Mouse (Mus musculus) frontal cortex, postnatal 10 days (tissue): Measurements from ENCODE around the gene Tsks.

ENCODE experiments used
- DNase-seq, 2 experiments: peaks; one replicate each; pipeline ENCODE4 v3.0.0; 2022; ENCODE audit warnings: low spot score in 2 of 2, mixed read lengths in 1 of 2

The Tsks gene

DNA sequence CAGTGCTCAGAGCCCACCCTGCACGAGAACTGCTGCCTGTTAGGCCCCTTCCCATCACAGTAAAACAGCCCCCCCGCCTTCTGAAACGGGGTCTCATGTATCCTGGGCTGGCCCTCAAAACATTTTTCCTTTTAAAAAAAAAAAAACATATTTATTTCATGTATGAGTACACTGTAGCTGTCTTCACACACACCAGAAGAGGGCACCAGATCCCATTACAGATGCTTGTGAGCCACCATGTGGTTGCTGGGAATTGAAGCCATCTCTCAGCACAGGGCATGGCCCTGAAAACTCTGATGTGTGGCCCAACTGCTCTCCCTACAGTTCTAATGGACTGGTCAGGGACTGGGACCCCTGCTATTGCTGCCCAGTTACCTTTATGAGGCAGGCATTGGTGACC lies 35.3 kb downstream of the Tsks start:
- no peak for DNase-seq

DNA sequence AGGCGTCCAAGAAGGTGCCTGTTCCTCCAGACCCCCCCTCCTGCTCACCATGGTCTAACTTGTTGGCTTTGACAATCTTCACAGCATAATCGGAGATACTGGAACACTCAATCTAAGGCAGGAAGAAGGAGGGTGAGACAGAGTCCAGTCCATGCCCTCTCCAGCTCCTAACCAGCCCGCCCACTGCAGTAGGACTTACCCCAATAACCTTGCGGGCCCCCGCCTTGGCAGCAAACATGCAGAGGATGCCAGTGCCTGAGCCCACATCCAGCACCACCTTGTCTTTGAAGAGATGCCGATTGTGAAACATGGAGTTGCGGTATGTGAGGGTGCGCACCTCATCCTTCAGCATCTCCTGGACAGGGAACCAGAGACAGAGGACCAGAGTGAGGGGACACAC lies 38.5 kb downstream of the Tsks start:
- DNase-seq = no peak

DNA sequence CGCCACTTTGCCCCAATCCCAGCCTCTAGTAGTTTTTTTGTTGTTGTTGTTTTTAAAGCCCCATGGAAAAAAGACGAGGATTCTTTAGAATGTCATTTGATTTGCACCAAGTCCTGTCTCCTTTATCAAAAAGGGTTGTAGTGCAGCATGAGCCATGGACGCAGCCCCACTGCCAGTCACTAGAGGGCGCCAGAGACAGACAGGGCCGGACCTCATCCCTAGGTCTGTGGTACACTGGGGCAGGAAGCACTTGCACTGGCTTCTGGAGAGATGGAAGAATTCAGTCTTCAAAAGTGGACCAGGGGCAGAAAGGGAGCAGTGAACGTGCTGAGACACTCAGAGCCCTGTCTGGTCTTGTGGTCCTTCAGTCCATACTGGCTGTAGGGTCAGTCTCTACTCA lies 40.1 kb downstream of the Tsks start:
- peak in 1 of 2 experiments; percentile 75 for DNase-seq

DNA sequence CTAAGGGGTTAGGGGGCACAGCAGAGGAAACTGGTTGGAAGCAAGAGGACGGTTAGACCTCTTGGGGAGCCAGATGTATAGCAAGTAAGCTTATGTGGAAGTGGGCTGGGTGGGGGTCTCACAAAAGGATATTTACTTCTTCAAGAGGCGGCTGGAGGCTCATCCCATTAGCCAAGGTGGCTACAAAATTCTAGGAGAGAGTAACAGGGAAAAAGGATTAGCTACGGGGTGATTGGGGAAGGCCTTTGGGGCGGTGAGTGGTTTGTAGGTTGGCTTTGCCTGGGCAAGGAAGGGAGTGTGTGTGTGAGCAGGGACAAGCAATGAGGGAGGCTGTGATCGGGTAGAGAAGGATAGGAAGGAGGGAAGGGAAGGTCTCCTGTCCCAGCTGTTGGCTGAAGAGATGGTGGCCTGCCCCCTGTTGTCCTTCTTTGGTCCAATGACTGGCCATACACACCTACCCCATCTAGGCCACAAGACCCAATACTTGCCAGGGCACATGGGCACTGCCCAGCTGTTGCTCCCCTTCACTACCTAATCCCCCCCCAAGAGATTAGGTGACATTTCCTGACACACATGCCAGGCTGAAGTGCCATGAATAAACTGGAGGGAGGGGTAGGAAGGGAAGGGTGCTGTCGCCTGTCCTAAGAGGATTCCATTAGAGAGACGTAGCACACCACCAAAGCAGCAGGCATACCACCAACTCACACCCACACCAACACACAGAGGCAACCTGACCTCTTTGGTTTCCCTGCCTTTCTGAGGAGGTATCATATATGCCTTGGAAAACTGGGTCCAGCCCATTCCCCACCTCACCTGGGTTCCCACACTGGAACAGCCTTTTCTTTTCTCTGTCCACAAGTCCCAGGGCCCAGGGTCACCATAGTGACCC lies 41.2 kb downstream of the Tsks start:
- no peak for DNase-seq

DNA sequence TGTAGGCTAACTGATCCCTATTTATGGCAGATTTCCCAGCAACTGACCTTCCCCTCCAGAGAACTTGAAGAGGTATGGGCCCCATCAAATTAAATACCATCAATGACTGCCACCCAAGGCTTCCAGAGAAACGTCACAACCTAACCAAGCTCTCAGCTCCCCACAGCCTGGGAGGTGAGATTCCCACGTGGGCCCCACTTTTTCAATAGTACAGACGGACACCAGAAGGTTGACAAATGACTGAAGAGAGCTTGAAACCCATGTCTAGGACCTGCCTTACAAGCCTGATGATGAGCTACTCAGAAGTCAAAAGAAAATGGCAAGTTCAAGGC lies 41.8 kb downstream of the Tsks start:
- DNase-seq = no peak

DNA sequence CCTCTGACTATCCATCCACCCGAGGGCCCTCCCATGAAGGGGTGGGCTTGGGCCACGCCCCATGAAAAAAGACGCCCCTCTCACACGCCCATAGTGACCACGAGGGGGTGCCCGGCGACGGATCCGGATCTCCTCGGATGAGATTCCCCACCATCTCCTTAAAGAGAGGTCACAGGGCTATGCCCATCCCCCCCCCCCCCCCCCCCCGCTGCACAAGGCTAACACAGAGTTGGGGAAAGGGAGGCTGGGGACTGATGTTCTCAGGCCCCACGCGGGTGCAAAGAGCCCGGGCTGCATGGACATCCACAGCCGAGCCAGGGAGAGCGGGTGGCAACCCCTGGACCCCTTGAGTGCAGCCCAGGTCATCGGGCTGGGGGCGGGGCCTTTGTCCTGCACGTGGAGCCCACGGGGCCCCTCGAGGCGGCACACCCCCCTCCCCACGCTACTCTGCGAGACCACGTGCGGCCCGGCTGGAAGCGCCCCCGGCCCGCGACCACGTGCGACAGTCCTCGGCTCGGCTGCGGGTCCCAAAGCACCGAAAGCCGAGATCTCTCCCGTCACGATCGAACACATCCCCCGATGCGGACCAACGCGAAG lies 42.7 kb downstream of the Tsks start:
- DNase-seq = peak; percentile 73 to 74

DNA sequence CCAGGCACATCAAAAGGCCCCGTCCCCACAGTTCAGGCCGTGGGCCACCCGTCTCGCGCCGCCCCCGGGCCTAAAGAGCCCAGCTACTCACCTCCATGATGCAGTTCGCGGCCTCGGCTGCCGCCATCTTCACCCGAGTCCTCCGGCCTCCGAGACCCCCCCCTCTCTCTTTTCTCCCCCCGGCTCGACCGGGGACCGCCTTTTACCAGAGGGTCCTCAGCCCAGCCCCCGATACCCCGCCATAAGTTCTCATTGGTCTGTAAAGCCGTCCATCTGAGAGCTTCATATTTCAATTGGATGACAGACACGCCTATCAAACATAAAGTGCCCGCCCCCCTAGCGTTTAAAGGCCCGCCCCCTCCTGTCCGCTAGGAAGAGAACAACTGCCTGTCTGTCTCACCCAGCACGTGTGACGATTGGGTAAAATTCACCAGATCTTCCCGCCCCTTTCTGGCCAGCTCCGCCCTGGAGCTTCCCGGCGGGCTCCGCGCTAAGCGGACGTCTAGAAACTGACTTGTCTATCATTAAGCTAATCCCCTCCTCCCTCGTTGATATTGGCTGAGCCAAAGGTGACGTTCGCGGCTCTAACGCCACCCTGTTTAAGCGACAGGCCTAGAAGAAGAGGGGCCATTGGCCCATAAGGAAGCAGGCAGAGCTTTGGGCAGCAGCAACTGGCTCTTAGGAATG lies 43.3 kb downstream of the Tsks start, which contains the start of gene Prmt1:
Prmt1 (minus strand) TSS at position 377 of the 687 bp plus-strand sequence.
- DNase-seq = peak; percentile 98 to 100

DNA sequence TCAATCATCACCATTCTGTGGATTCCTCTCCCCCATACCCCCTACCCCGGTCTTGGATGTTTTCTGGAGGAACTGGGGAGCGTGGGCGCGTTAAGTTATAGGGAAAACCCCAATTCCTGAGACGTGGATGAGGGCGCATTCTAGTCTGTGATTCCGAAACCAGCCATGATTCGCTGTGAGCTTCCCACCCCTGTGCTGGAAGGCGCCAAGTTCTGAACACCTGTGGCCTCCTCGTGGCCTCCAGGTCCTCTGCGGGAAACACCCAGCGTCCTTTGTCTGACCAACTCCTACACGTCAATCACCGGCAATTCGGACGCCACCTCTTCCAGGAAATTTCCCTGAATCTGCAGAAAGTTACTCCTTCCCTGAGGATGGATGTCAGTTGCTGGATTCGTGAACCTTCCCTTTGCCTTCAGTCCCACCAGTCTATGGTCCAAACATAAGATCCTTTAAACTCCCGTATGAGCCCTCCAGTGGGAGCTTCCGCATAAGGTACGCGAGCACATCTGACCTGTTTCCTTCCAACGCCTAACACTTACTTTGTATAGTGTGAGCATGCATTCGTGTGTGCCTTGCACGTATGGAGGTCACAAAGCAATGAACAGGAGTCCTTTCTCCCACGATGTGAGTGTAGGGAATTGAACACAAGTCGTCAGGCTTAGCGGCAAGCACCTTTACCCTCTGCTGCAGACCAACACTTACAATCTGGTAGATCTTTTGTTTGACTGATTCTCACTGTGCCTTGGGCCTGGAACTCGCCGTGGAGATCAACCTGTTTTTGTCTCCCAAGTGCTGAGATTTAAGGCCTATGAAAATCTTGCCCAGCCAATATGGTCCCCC lies 44.1 kb downstream of the Tsks start:
- no peak for DNase-seq

DNA sequence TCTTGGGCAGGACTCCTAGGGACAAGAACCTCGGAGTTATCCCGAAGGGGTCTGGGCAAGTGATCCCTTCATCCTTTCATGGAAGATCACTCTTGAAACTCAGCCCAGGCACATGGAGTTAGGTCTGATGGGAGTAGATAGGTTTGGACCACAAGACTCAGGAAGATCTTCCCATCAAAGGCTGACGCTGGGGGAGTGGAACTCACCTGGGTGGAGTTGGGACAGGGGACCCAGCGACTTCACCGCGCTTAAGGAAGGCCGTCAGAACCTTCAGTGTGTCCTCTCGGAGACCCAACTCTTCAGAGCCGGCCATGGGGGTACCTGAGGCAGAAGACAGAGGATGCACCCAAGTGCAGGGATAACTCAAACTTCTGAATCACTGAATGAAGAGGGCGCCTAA lies 53.7 kb downstream of the Tsks start:
- DNase-seq = no peak

DNA sequence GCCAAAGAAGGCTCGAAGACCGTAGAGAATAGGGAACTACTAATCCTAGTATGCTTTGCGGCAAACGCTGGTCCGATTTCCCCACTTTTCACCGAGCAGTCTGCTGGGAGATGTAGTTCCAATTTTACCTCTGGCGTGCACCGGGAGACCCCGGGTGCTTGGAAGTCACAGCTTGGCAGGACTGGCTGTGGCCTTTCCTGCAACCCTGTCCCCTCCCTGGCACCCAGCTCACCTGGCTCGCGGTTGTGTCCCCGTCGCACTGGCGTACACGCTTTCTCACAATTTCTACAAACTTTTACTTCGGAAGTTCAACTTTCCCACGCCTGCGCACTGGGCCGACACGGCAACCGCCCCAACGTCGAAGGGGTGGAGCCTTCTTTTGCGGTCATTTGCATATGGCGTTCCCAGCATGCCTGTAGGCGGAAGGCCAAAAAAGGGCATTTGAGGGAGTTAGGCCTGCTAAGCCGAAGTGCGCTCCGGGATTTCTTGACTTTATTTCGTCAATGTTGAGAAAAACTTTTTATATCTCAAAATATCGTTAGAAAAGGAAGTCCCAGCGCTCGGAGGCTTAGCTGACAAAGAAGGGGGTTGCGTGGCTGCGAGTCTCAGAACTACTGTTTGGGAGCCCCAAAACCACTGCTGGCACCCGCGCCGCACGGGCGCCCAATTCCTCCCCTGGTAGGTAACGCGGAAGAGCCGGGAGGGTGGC lies 54.4 kb downstream of the Tsks start, which contains the start of gene Irf3:
Irf3 (plus strand) TSS at position 418 of the 709 bp plus-strand sequence.
- peak; percentile 92 to 94 for DNase-seq

DNA sequence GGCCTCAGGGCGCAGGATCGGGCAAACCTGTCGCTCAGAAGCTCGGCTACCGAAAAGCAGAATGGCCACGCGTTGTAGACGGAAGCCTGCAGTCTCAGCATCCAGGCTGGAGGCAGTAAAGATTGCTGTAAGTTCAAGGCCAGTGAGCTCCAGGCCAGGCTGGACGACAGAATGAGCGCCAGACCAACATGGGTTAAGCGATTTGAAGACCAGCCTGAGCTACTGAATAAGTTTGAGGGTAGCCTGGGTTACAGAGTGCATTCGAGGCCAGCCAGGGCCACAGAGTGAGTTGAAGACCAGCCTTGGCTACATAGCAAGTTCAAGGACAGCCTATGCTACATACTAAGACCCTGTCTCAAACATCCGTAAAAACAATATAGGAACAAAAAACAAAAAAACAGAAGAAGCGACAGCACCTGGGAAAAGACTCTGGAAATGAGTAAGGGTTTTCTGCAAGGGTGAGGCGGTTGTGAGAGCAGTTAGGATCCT lies 55.0 kb downstream of the Tsks start:
- DNase-seq = no peak

DNA sequence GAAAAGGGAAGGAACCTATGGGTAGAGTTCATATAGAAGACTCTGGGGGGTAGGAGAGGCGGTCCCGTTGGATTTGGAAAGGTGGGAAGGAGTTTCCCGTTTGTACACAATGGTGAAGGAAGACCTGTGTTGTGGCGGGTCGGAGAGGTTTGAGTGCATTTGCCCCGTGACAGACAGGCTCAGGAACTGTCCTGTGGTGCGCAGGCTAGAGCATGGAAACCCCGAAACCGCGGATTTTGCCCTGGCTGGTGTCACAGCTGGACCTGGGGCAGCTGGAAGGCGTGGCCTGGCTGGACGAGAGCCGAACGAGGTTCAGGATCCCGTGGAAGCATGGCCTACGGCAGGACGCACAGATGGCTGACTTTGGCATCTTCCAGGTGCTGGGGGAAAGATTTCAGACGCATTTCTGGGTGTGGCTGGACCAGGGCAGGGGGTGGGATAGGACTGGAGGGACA lies 55.5 kb downstream of the Tsks start, which contains the start of gene Bcl2l12:
Bcl2l12 (minus strand) TSS at position 212 of the 455 bp plus-strand sequence.
- no peak for DNase-seq

DNA sequence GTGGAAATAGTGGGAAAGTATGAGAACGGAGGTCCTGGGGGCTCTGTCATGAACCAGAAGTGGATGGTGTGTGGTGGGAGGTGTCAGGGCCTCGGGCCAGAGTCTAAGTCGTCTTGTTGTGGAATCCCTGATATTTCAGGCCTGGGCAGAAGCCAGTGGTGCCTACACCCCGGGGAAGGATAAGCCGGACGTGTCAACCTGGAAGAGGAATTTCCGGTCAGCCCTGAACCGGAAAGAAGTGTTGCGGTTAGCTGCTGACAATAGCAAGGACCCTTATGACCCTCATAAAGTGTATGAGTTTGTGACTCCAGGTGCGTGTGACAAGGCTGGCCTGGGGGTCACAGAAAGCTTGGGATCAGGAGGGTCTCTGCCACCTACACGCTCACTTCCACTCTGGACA lies 56.7 kb downstream of the Tsks start:
- DNase-seq = no peak

DNA sequence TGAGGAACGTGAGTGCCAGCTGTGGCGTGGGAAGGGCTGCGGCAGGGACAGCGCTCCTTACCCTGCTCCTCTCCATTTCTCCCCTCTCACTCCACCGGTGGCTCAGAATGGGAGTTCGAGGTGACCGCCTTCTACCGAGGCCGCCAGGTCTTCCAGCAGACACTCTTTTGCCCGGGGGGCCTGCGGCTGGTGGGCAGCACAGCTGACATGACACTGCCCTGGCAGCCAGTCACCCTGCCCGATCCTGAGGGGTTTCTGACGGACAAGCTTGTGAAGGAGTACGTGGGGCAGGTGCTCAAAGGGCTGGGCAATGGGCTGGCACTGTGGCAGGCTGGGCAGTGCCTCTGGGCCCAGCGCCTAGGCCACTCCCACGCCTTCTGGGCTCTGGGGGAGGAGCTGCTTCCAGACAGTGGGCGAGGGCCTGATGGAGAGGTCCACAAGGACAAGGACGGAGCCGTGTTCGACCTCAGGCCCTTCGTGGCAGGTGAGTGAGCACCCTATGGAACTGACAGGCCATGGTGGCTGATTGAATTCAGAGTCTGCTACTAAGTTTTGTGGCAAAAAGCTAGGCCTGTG lies 57.6 kb downstream of the Tsks start:
- no peak for DNase-seq

DNA sequence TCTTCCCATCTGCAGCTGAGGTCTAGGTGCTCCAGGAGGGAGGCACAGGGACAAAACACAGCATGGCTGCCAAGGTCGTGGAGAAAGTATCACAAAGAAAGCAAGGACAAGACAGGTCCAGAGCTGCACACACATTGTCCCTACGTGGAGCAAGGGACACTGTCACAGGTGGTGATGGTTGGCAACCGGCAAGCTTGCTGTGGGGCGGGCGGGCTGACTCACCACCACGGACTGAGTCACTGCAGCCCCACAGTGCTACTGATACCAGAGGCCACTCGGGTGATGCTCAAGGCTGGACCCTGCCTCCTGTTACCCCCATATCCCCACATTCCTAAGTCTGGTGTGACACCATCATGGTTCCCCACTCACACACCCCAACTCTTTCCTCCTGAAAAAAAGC lies 59.4 kb downstream of the Tsks start:
- DNase-seq = no peak

DNA sequence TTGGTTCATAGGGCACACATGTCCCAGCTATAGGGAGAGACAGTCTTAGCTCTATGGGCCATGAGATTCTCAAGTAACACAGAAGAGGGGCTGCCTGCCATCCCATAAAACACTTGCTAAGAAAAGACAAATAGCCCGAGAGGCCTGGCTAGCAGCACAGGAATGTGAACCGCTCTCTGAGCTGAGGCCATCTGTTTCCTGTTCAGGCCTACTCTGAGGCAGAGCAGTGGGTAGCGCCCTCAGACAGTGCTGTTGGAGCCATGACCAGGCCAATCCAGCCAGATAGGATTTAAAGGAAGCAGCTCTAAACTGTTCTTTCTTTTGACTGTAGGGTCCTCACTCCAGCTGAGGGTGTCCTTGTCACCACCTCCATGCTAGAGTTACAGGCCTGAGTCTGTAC lies 61.5 kb downstream of the Tsks start:
- no peak for DNase-seq

DNA sequence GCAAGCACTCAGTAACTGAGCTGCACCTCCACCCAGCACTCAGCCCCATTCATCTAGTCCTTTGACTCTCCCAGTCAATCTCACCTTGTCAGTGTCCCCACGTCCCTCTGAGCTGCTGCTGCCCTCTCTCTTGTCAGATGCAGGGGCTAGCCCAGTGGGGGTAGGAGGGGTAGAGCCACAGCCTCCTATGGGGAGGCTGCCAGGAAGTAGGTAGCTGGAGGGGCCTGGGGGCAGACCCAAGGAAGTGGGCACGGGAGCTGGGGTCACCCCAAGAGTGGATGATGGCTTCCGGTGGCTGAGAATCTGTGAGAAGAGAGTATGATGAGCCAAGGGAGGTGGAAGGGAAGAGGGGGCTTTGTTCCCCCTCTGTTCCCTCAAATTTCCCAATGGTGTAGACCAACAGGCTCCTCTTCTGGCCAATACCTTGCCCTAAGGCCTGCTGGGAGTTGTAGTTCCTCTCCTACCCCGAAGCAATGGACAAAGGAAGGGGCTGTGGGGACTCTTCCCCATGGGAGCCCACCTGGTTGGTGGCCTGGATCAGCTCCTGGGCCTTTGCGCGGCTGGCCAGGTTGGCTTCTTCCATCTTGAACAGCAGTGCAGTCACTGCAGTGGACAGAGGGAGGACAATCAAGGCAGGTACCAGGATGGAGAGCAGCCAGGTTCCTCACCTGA lies 62.5 kb downstream of the Tsks start:
- DNase-seq = no peak

DNA sequence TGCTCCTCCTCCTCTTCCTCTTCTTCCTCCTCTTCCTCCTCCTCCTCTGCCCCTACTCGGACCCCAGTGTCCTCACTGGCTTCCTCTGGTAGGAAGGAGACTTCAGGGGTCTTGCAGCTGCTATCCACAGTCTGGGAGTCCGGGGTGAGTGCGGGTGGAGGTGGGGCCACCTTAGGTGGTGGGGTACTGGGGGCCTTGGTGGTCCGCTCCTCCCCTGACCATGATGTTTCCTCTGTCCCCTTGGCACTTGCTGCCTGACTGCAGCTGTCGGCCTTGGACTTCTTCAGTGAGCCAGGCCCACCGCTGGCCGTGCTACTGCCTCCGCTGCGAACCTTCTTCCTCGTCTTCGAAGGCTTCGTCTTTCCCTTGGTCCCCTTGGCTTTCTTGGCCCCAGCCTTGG lies 63.5 kb downstream of the Tsks start:
- no peak for DNase-seq

DNA sequence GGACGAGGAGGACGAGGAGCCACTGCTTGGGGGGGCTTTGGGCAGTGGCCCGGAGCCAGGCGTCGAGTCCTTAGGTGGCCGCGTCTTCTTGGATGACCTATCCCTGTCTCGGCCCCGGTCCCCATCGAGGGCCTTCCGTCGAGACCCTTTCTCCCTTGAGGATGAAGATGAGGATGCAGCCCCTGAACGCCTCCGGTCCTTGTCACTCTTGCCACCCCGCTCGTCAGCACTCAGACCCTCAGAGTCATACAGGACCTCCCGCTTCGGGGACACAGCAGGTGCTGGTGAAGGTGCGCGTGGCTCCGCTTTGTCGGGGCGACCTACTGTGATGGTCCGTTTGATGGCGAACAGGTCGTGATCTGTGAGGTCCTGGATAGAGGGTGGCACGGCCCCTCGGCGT lies 64.1 kb downstream of the Tsks start:
- DNase-seq = no peak
